Mouse (Mus musculus) neutrophil, adult 5-6 weeks (primary cell): ENCODE results near the gene Cdc73. TPM values are rescaled to one million over a fixed set of nuclear protein-coding genes. Genes with fewer than 3 reads are reported as not detected.
"Not testable (repeated sequence)": the region's sequence is repeated elsewhere in the genome, so short reads cannot be mapped to it uniquely, and the experiment has no call there.

Experiments
- ATAC-seq: fragments of 151-379, 151-347 bp; 2 replicates; pipeline ENCODE4 v1.8.0; 2017; ENCODE audit warnings: mild to moderate bottlenecking, moderate TSS enrichment; ENCODE audit not compliant: insufficient number of reproducible peaks, poor library complexity, low FRiP score, severe bottlenecking; ENCODE audit errors: extremely low read depth
- total RNA-seq: library from RNA; stranded (forward); fragments of 200-1000 nt; gene quantifications from 2 replicates; pipeline ENCODE4 v1.2.3, GENCODE M21; 2017

Cdc73 gene
- total RNA-seq, 1 experiment from 2014 or later: 23.0 TPM

GRCm38 (mm10) chr1:143701736-143702135, 957 bp downstream of the Cdc73 start:
- ATAC-seq: no peak

DNA sequence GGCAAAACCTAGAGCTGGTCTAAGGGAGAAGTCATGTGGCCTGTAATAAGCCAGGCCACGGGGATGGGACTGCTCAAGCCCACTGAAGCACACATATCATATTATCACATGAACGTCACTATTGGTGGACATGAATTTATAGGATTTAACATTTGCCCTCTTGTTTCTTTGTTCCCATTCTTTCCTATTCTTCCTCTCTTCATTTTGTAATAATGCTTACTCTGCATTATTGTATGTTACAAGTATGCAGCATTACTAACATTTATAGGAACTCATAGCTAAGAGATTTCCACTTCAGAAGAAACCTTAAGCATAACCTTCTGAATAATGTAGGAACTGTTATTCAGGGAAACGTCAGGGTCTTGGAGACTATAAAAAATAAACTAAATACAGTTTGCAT, 17.8 kb downstream of the Cdc73 start:
- ATAC-seq: no peak

- no peak for ATAC-seq
Observed at GRCm38 (mm10) chr1:143681108-143681507, 21.6 kb downstream of the Cdc73 start.

DNA sequence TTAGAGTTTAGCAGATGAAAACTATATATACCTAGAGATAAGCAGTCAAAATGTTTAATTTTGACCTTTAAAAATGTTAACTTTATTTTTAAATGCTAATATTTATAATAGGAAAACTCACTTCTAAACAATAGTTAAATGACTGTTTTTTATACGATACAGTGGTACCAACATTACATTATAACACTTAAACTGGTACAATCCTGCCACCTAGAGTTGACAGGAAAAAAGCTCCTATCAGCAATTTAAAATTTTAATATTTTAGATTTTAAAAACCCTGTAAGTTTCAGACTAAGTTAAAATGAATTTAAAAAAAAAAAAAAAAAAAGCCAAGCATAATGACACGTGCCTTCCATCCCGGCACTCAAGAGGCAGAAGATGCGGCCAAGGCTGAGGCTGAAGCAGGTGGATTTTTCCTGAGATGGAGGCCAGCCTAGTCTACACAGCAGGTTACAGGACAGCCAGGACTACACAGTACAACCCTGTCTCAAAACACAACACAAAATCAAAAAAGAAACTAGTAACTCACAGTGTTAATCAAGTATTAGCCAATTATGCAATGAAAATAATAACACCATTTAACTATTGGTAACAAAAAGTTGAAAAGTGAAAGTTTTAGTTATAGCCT, 26.8 kb downstream of the Cdc73 start:
- ATAC-seq: no peak

- not testable (repeated sequence) for ATAC-seq
Observed at GRCm38 (mm10) chr1:143664786-143665185, 37.9 kb downstream of the Cdc73 start.

GRCm38 (mm10) chr1:143663197-143663596, 39.5 kb downstream of the Cdc73 start:
- no peak for ATAC-seq

- ATAC-seq: no peak
Observed at GRCm38 (mm10) chr1:143653646-143654045, 49.0 kb downstream of the Cdc73 start.

DNA sequence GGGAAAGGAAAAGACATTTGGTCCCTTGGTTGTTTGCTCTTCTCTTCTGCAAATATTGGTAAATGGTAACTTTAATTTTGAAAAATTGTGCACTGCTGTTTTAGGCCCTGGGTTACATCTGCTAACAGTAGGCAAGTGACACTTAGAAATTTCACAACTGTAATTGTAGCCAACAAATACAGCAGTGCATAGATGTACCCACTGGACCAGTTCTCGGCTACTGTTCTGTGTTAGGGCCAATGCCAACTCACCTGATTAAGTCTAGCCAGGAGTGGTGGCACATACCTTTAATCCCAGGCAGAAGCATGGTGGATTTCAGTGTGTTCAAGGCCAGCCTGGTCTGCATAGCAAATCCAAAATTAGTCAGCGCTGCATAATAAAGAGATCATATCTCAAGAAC, 52.4 kb downstream of the Cdc73 start:
- no peak for ATAC-seq

GRCm38 (mm10) chr1:143646219-143646618, 56.5 kb downstream of the Cdc73 start:
- no peak for ATAC-seq

DNA sequence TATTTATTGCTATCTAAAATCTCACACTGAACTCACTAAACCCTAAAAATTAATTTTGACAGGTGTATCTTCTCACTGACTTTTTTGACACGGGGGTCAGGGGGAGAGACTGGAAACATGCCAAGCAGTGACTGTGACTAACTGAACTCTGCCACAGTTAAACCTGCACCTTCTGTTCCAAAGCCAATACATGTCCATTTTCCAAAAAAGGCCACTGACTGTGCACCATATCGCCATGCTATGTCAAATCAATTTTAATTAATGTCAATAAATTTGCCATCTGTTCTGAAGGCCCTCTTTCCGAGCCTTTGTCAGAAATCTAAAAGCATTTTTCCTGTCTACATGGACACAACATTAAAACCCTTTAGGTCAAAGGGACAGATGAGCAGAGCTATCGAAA, 57.3 kb downstream of the Cdc73 start:
- no peak for ATAC-seq

DNA sequence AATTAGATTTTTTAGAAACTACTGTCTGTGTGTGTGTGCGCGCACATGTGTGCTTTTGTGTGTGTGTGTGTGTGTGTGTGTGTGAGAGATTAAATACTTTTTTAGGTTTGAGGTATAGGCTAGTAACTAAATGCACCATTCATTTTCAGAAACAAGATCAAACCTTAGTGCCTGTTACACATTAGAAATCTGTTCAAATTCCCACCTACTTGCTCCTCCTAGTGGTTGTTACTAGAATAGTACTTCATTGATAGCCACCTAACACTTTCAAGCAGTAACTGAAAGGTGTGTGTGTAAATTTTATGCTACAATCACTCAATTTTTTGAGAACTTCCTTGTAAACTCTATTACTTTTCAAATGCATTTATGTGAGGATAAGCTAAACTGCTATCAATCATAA, 58.5 kb downstream of the Cdc73 start:
- peak; percentile 60; the same call in 1 of the 2 replicates for ATAC-seq

DNA sequence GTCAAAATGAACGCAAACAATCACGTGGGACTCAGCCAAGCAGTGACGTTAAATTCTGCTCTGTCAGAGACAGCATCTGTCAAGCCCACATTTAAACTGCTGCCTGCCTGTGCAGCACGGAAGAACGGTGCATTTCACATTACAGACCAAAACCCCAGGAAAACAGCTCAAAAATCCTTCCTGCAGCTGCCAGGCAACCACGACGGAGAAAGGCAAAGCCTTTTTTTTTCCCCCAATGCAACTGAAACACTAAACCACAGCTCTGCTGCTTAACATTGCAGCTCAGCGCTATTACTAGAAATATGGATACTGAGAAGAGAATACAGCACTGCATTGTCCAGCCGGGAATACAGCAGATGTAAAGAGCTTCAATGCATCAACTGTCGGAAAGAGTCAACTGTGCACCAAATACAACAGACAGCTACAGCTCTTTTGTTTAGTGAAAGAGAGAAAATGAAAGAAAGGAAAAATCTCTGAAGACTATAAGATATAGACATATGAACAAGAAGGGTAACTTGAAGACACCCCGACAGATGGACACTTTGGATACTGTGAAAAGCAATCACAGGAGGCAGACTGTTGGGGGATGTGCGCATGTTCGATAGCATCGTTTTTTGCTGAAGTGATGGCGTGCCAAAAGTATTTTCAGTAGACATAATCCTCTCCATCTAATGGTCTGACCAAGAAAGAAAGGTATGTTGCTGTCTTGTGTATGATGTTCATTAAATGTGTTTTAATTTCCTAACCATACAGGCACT, 61.9 kb downstream of the Cdc73 start, which contains the start of gene B3galt2:
Gene B3galt2 (plus strand): TSS at position 15 of the 758 bp plus-strand sequence.
- ATAC-seq: no peak

GRCm38 (mm10) chr1:143632854-143633587, 69.7 kb downstream of the Cdc73 start:
- ATAC-seq: no peak

DNA sequence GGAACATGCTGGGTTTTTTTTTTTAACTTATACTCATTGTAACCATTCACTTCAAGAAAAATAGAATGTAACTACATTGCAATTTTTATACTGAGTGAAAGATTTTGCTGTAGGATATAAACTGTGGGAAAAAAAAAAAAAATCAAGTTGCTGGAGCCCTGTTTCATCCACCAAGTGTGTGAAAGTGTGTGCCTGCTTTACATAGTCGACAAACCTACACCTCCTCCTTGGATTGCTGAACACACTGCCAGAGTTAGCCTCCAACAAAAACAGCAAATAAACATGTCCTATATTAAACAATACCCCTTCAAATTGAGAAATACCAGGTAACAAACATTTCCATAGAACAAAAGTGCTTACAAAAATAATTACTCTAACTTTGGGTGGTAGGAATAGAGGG, 70.3 kb downstream of the Cdc73 start:
- ATAC-seq: no peak

GRCm38 (mm10) chr1:143631337-143631736, 71.4 kb downstream of the Cdc73 start:
- ATAC-seq: no peak

GRCm38 (mm10) chr1:143622634-143623033, 80.1 kb downstream of the Cdc73 start:
- ATAC-seq: no peak

DNA sequence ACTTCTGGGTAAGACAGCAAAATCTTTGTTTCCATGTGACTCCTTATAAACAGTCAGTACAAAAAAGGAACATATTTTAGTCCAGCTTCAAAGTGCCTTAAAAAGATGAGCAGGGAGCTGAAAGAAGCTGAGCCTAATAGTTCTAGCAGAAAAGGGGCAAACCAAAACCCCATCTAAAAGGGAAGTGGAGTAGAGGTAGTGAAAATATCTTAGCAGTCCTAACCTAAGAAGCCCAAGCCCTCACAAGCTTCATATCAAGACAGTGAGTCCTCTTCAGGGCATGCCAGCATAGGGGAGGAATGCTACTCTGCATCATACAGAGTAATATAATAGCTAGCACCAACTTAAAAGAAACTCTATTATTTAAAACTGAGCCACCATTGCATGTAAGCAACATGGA, 80.8 kb downstream of the Cdc73 start:
- no peak for ATAC-seq

GRCm38 (mm10) chr1:143619760-143620159, 82.9 kb downstream of the Cdc73 start:
- ATAC-seq: no peak

DNA sequence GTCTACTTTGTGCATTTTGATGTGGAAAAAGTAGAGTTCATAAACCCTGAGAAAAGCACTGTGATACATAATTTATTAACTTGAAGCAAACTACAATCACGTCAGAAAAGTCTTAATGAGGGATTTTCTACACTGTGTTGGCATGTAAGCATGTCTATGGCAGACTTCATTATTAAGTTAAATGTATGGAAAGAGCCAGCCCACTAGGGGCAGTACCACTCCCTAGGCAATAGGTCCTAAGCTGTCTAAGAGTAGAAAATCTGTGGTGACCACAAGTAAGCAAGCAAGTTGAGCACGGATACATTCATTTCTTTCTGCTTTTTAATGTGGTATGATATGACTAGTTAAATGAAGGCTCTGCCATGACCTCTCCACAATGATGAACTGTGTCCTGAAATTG, 89.8 kb downstream of the Cdc73 start:
- ATAC-seq: no peak

GRCm38 (mm10) chr1:143608911-143609310, 93.8 kb downstream of the Cdc73 start:
- no peak for ATAC-seq
